Mouse (Mus musculus) neural tube, embryonic 15.5 days (tissue): ENCODE measurements around the gene Itfg1. TPM values are rescaled to one million over a fixed set of nuclear protein-coding genes. Genes with fewer than 3 reads are reported as not detected.
"Not testable (repeated sequence)": the region's sequence is repeated elsewhere in the genome, so short reads cannot be mapped to it uniquely, and the experiment has no call there.

Source experiments
- ATAC-seq: fragments of 200-750 bp; cut with Nextera tagmentation; 2 replicates; pipeline ENCODE4 v1.8.0; 2017; ENCODE audit warnings: mild to moderate bottlenecking, moderate TSS enrichment, moderate library complexity; ENCODE audit not compliant: low FRiP score
- H3K27ac ChIP-seq: fragments of 300-500 bp; sonication (generic); replicated peaks from 2 replicates; pipeline ENCODE4 v1.5.1; 2015; ENCODE audit warnings: mild to moderate bottlenecking, inconsistent platforms
- H3K27me3 ChIP-seq: fragments of 300-500 bp; sonication (generic); replicated peaks from 2 replicates; pipeline ENCODE4 v1.6.1; 2015; ENCODE audit warnings: inconsistent platforms
- H3K36me3 ChIP-seq: fragments of 300-500 bp; sonication (generic); 2 replicates; pipeline ENCODE4 v1.6.1; 2015; ENCODE audit warnings: inconsistent platforms
- H3K4me1 ChIP-seq: fragments of 300-500 bp; sonication (generic); 2 replicates; pipeline ENCODE4 v1.6.1; 2015; ENCODE audit warnings: inconsistent platforms
- H3K4me2 ChIP-seq: fragments of 300-500 bp; sonication (generic); 2 replicates; pipeline ENCODE4 v1.6.1; 2015; ENCODE audit warnings: inconsistent platforms, mild to moderate bottlenecking, moderate library complexity
- H3K4me3 ChIP-seq: fragments of 300-500 bp; sonication (generic); replicated peaks from 2 replicates; pipeline ENCODE4 v1.5.1; 2015; ENCODE audit warnings: mild to moderate bottlenecking, inconsistent platforms
- H3K9ac ChIP-seq: fragments of 300-500 bp; sonication (generic); replicated peaks from 2 replicates; pipeline ENCODE4 v1.6.1; 2015; ENCODE audit warnings: mild to moderate bottlenecking, inconsistent platforms
- H3K9me3 ChIP-seq: fragments of 300-500 bp; sonication (generic); replicated peaks from 2 replicates; pipeline ENCODE4 v1.6.1; 2016; ENCODE audit warnings: inconsistent platforms
- WGBS: fragments of 180-500 bp; shearing (Covaris S2); methylation state at CpG from one replicate; pipeline ENCODE4 v1.1.7; 2015; ENCODE audit warnings: mixed read lengths; 5-methylcytosine and 5-hydroxymethylcytosine counted together
- polyA plus RNA-seq: library from polyadenylated mRNA; unstranded; fragments of >200 nt; fragmentation: Nextera tagmentation; extraction: Ambion mirVana; gene quantifications from 2 replicates; pipeline ENCODE4 v1.2.1, GENCODE M21; 2015

The Itfg1 gene
- polyA plus RNA-seq, 1 experiment from 2014 or later, result 200 TPM

- H3K4me2 ChIP-seq, result peak overlapping the region; percentile 71
- H3K4me1 ChIP-seq, result peaks cover 22% of the 10 kb centered on the region
- H3K9ac ChIP-seq, result peak overlapping the region; percentile 86
- peak overlapping the region; percentile 79 for H3K4me3 ChIP-seq
- peak; percentile 85 for ATAC-seq
- peaks cover 16% of the 10 kb centered on the region for H3K36me3 ChIP-seq
- H3K27me3 ChIP-seq, result no peaks in the 10 kb centered on the region
- under 1% methylated on average over 21 of the region's 21 CpGs for WGBS
- H3K9me3 ChIP-seq, result no peaks in the 10 kb centered on the region
- peak overlapping the region; percentile 97 for H3K27ac ChIP-seq
These were observed 635 bp downstream of the Itfg1 start for GRCm38 (mm10) chr8:85839916-85840656.

GRCm38 (mm10) chr8:85813621-85814020 is 27.1 kb downstream of the Itfg1 start:
- H3K9ac ChIP-seq, result no peak overlapping the region
- H3K27ac ChIP-seq, result no peak overlapping the region
- H3K4me3 ChIP-seq, result no peak overlapping the region
- peaks cover 6% of the 10 kb centered on the region for H3K36me3 ChIP-seq
- no peaks in the 10 kb centered on the region for H3K9me3 ChIP-seq
- ATAC-seq, result no peak
- no peaks in the 10 kb centered on the region for H3K27me3 ChIP-seq
- no peak overlapping the region for H3K4me2 ChIP-seq
- no peaks in the 10 kb centered on the region for H3K4me1 ChIP-seq

DNA sequence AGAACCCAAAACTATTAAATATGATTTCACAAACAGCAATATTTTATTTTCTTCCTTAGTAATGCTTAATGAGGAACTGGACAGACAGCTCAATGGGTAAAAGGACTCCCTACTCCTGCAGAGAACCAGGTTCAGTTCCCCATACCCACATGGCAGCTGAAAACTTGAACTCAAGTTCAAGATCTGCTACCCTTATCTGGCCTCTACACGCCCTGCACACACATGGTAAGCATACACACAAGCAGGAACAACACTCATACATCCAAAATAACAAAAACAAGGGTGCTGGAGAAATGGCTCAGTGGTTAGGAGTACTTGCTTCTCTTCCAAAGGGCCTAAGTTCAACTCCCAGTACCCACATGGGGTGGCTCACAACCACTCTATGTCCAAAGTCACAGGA is 39.3 kb downstream of the Itfg1 start:
- H3K27me3 ChIP-seq, result no peaks in the 10 kb centered on the region
- H3K4me2 ChIP-seq, result no peak overlapping the region
- H3K4me1 ChIP-seq, result no peaks in the 10 kb centered on the region
- H3K36me3 ChIP-seq, result peaks cover 9% of the 10 kb centered on the region
- no peak overlapping the region for H3K9ac ChIP-seq
- 90% methylated on average over 1 of the region's 1 CpGs for WGBS
- no peak for ATAC-seq
- H3K27ac ChIP-seq, result no peak overlapping the region
- H3K9me3 ChIP-seq, result no peaks in the 10 kb centered on the region
- no peak overlapping the region for H3K4me3 ChIP-seq

- Histone ChIP-seq H3K9ac (no peak overlapping the region), H3K9me3 (no peaks in the 10 kb centered on the region), H3K4me3 (no peak overlapping the region), H3K4me2 (no peak overlapping the region), H3K36me3 (peaks cover 9% of the 10 kb centered on the region), H3K4me1 (no peaks in the 10 kb centered on the region), H3K27me3 (no peaks in the 10 kb centered on the region), H3K27ac (no peak overlapping the region)
- 89% methylated on average over 1 of the region's 1 CpGs for WGBS
- ATAC-seq, result no peak
These were observed 40.6 kb downstream of the Itfg1 start for GRCm38 (mm10) chr8:85800164-85800563.

DNA sequence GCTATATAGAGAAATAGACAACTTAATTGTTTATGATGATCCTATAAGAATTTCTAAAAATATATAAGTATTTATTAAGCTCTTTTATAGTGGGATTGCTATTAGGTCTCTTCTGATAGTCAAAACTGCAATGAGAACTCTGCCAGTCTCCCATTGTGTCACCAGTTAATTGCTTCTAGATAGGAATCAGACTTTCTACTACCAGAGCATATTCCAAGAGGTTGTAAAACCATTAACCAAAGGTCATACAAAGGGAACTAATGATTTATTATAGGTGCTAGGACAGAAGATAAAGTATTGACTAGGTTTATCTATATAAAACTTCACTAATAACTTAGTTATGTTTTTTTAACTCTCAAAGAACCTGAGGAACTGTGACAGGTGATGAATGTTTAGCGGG is 44.3 kb downstream of the Itfg1 start:
- not testable (repeated sequence) for H3K4me1 ChIP-seq, H3K27me3 ChIP-seq, H3K4me2 ChIP-seq, H3K9me3 ChIP-seq, H3K27ac ChIP-seq, H3K4me3 ChIP-seq, H3K9ac ChIP-seq, ATAC-seq
- peaks cover 17% of the 10 kb centered on the region for H3K36me3 ChIP-seq
- WGBS, result 93% methylated on average over 1 of the region's 1 CpGs

- 95% methylated on average over 3 of the region's 3 CpGs for WGBS
- no peaks in the 10 kb centered on the region for H3K27me3 ChIP-seq
- ATAC-seq, result no peak
- no peak overlapping the region for H3K9ac ChIP-seq
- H3K27ac ChIP-seq, result no peak overlapping the region
- H3K9me3 ChIP-seq, result no peaks in the 10 kb centered on the region
- no peak overlapping the region for H3K4me2 ChIP-seq
- H3K4me1 ChIP-seq, result no peaks in the 10 kb centered on the region
- no peak overlapping the region for H3K4me3 ChIP-seq
- H3K36me3 ChIP-seq, result 0 out of 2 replicates have a peak, but pooled peaks cover 2% of the 10 kb centered on the region
These were observed 52.4 kb downstream of the Itfg1 start for GRCm38 (mm10) chr8:85788341-85788740.

GRCm38 (mm10) chr8:85787909-85788308 is 52.8 kb downstream of the Itfg1 start:
- H3K27ac ChIP-seq, result no peak overlapping the region
- ATAC-seq, result no peak

DNA sequence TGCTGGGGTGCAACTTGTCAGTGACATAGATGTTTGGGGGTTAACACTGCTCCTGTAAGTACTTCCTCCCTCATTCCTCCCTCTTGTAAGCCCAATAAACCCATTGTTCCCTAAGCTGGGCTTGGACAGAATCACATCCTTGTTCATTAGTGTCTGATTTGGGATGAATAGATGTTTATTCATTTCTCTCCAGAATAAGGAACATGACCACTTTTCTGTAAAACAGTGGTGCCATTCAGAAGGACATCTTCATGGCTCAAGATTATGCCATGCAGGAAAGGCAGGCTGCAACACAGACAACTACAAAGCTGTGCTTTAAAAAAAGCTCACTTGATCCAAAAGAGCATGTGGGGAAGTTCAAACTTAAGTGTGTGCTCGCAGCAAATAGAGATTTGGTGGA is 55.2 kb downstream of the Itfg1 start:
- Histone ChIP-seq H3K9ac (no peak overlapping the region), H3K9me3 (no peaks in the 10 kb centered on the region), H3K36me3 (no peaks in the 10 kb centered on the region), H3K27me3 (no peaks in the 10 kb centered on the region), H3K27ac (no peak overlapping the region), H3K4me3 (no peak overlapping the region), H3K4me2 (no peak overlapping the region), H3K4me1 (no peaks in the 10 kb centered on the region)
- WGBS, result 89% methylated on average over 1 of the region's 1 CpGs
- no peak for ATAC-seq

More at GRCm38 (mm10) chr8:85787909-85788308, 52.8 kb downstream of the Itfg1 start:
- H3K9me3 ChIP-seq, result no peaks in the 10 kb centered on the region
- 99% methylated on average over 3 of the region's 4 CpGs for WGBS
- H3K4me2 ChIP-seq, result no peak overlapping the region
- H3K4me1 ChIP-seq, result no peaks in the 10 kb centered on the region
- no peak overlapping the region for H3K4me3 ChIP-seq
- H3K27me3 ChIP-seq, result no peaks in the 10 kb centered on the region
- H3K36me3 ChIP-seq, result 0 out of 2 replicates have a peak, but pooled peaks cover 1% of the 10 kb centered on the region
- no peak overlapping the region for H3K9ac ChIP-seq

- no peaks in the 10 kb centered on the region for H3K4me1 ChIP-seq
- no peak overlapping the region for H3K4me3 ChIP-seq
- H3K27ac ChIP-seq, result no peak overlapping the region
- no peak overlapping the region for H3K9ac ChIP-seq
- WGBS, result 100% methylated on average over 1 of the region's 1 CpGs
- H3K4me2 ChIP-seq, result no peak overlapping the region
- no peaks in the 10 kb centered on the region for H3K27me3 ChIP-seq
- no peaks in the 10 kb centered on the region for H3K36me3 ChIP-seq
- H3K9me3 ChIP-seq, result no peaks in the 10 kb centered on the region
- no peak for ATAC-seq
These were observed 56.9 kb downstream of the Itfg1 start for GRCm38 (mm10) chr8:85783871-85784270.

DNA sequence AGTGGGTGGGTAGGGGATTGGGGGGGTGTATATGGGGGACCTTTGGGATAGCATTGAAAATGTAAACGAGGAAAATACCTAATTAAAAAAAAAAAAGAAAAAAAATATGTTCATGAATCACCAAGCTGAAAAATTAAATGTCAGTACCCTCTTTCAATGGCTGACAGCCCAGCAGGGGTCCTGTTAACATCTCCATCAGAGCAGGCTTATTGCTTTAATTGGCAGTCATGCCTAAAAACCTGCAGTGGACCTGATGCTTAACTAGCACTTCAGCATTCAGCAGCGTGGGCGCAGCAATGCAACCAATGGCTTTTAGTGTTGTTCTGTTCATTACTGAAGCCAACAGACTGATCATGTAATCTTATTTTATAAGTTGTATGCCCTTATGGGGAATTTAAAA is 60.6 kb downstream of the Itfg1 start:
- no peaks in the 10 kb centered on the region for H3K4me1 ChIP-seq
- H3K9ac ChIP-seq, result no peak overlapping the region
- no peak for ATAC-seq
- no peaks in the 10 kb centered on the region for H3K27me3 ChIP-seq
- no peak overlapping the region for H3K4me2 ChIP-seq
- no peaks in the 10 kb centered on the region for H3K9me3 ChIP-seq
- 62% methylated on average over 3 of the region's 3 CpGs for whole genome bisulfite sequencing
- H3K36me3 ChIP-seq, result no peaks in the 10 kb centered on the region
- H3K4me3 ChIP-seq, result no peak overlapping the region
- no peak overlapping the region for H3K27ac ChIP-seq

GRCm38 (mm10) chr8:85745053-85745452 is 95.7 kb downstream of the Itfg1 start:
- H3K9ac ChIP-seq, result no peak overlapping the region
- no peaks in the 10 kb centered on the region for H3K9me3 ChIP-seq
- H3K27me3 ChIP-seq, result no peaks in the 10 kb centered on the region
- no peak overlapping the region for H3K4me2 ChIP-seq
- no peak overlapping the region for H3K4me3 ChIP-seq
- WGBS, result 98% methylated on average over 2 of the region's 2 CpGs
- no peak overlapping the region for H3K27ac ChIP-seq
- ATAC-seq, result no peak
- H3K4me1 ChIP-seq, result no peaks in the 10 kb centered on the region
- H3K36me3 ChIP-seq, result no peaks in the 10 kb centered on the region

- H3K4me2 ChIP-seq, result no peak overlapping the region
- H3K9ac ChIP-seq, result no peak overlapping the region
- H3K9me3 ChIP-seq, result no peaks in the 10 kb centered on the region
- no peaks in the 10 kb centered on the region for H3K4me1 ChIP-seq
- no peak overlapping the region for H3K27ac ChIP-seq
- peaks cover 11% of the 10 kb centered on the region; the same call in 1 of the 2 replicates for H3K36me3 ChIP-seq
- no peaks in the 10 kb centered on the region for H3K27me3 ChIP-seq
- ATAC-seq, result no peak
- 92% methylated on average over 3 of the region's 3 CpGs for WGBS
- no peak overlapping the region for H3K4me3 ChIP-seq
These were observed 110.2 kb downstream of the Itfg1 start for GRCm38 (mm10) chr8:85730545-85730944.
